Mouse (Mus musculus): ENCODE measurements around the gene Grk5. TPM values are rescaled to one million over a fixed set of nuclear protein-coding genes. Genes with fewer than 3 reads are reported as not detected.
A peak's percentile ranks its signal among the peaks of the same experiment; 100 is the strongest.
"Not testable (repeated sequence)": the region's sequence is repeated elsewhere in the genome, so short reads cannot be mapped to it uniquely, and the experiment has no call there.

Grk5 gene
- total RNA-seq (2018; cell fraction: chromatin; rRNA removed): 10 to 100 TPM in 24 of 26 experiments, 1 to 10 TPM in 2; 6.9 to 60.6 (median 18.6) TPM
- total RNA-seq (2018; cell fraction: cytosol; rRNA removed): 1 to 10 TPM; 3.2 to 5.2 (median 4.0) TPM
- total RNA-seq (2018; cell fraction: nucleus; rRNA removed): 10 to 100 TPM in 12 of 26 experiments, 1 to 10 TPM in 14; 5.0 to 21.5 (median 9.8) TPM
- polyA plus RNA-seq (2018): 3.2 to 4.0 TPM (median 3.6 TPM) in 3 replicates

- Histone ChIP-seq H3K36me3 (ENCODE audit: inconsistent target) (no peaks in the 10 kb centered on the region), H3K27ac (peak within 1 kb of the TSS; percentile 53), H3K4me3 (ENCODE audit: inconsistent target) (peak within 1 kb of the TSS; percentile 48), H3K79me2 (ENCODE audit: inconsistent target) (no peaks in the 10 kb centered on the region; the same call in 1 of the 2 replicates)
- WGBS (ENCODE audit: missing documents): 1% methylated on average over 52 of the region's 55 CpGs
Observed at GRCm38 (mm10) chr19:60889714-60890315, at the start of gene Grk5. Gene Grk5 (plus strand): TSS chr19:60889749.

- Histone ChIP-seq H3K4me3 (ENCODE audit: inconsistent target) (no peak overlapping the region), H3K79me2 (ENCODE audit: inconsistent target) (no peaks in the 10 kb centered on the region), H3K27ac (no peak overlapping the region), H3K36me3 (ENCODE audit: inconsistent target) (peaks cover 13% of the 10 kb centered on the region; the same call in 1 of the 2 replicates)
Observed at GRCm38 (mm10) chr19:60843324-60843723, 46.2 kb upstream of the Grk5 start.

GRCm38 (mm10) chr19:60845731-60846130 lies 43.8 kb upstream of the Grk5 start:
- Histone ChIP-seq H3K27ac (no peak overlapping the region), H3K79me2 (ENCODE audit: inconsistent target) (no peaks in the 10 kb centered on the region), H3K4me3 (ENCODE audit: inconsistent target) (no peak overlapping the region), H3K36me3 (ENCODE audit: inconsistent target) (no peaks in the 10 kb centered on the region)

- WGBS (ENCODE audit: missing documents): 2% methylated on average over 30 of the region's 30 CpGs
- Histone ChIP-seq H3K79me2 (ENCODE audit: inconsistent target) (no peaks in the 10 kb centered on the region), H3K27ac (peak within 1 kb of the TSS; percentile 22; the same call in 1 of the 2 replicates), H3K4me3 (ENCODE audit: inconsistent target) (peak within 1 kb of the TSS; percentile 69), H3K36me3 (ENCODE audit: inconsistent target) (peaks cover 21% of the 10 kb centered on the region; the same call in 1 of the 2 replicates)
Observed at GRCm38 (mm10) chr19:60860868-60861700, 28.5 kb upstream of the Grk5 start, which contains the start of gene Sfxn4. Gene Sfxn4 (minus strand): TSS chr19:60861479.

GRCm38 (mm10) chr19:60866169-60866568 lies 23.4 kb upstream of the Grk5 start:
- not testable (repeated sequence) for H3K27ac ChIP-seq; H3K4me3 ChIP-seq (ENCODE audit: inconsistent target); H3K79me2 ChIP-seq (ENCODE audit: inconsistent target)
- 92% methylated on average over 4 of the region's 4 CpGs for WGBS (ENCODE audit: missing documents)
- peaks cover 37% of the 10 kb centered on the region for H3K36me3 ChIP-seq (ENCODE audit: inconsistent target)

- Histone ChIP-seq H3K4me3 (ENCODE audit: inconsistent target) (no peak overlapping the region), H3K79me2 (ENCODE audit: inconsistent target) (no peaks in the 10 kb centered on the region; the same call in 1 of the 2 replicates), H3K27ac (no peak overlapping the region), H3K36me3 (ENCODE audit: inconsistent target) (peaks cover 20% of the 10 kb centered on the region)
- WGBS (ENCODE audit: missing documents): no CpG with 5 or more reads among the region's 1 CpGs
Observed at GRCm38 (mm10) chr19:60870489-60870888, 19.1 kb upstream of the Grk5 start.

GRCm38 (mm10) chr19:60871366-60871765 lies 18.2 kb upstream of the Grk5 start:
- Histone ChIP-seq H3K79me2 (ENCODE audit: inconsistent target) (no peaks in the 10 kb centered on the region; the same call in 1 of the 2 replicates), H3K27ac (no peak overlapping the region), H3K36me3 (ENCODE audit: inconsistent target) (peaks cover 16% of the 10 kb centered on the region), H3K4me3 (ENCODE audit: inconsistent target) (no peak overlapping the region)
- 87% methylated on average over 4 of the region's 5 CpGs for WGBS (ENCODE audit: missing documents)

GRCm38 (mm10) chr19:60872272-60872671 lies 17.3 kb upstream of the Grk5 start:
- Histone ChIP-seq H3K4me3 (ENCODE audit: inconsistent target) (no peak overlapping the region), H3K27ac (no peak overlapping the region)

GRCm38 (mm10) chr19:60873501-60873900 lies 16.0 kb upstream of the Grk5 start:
- 15% methylated on average over 4 of the region's 4 CpGs for WGBS (ENCODE audit: missing documents)
- peak overlapping the region; percentile 79 for H3K4me3 ChIP-seq (ENCODE audit: inconsistent target)
- peaks cover 13% of the 10 kb centered on the region for H3K36me3 ChIP-seq (ENCODE audit: inconsistent target)

More at GRCm38 (mm10) chr19:60872272-60872671, 17.3 kb upstream of the Grk5 start:
- Histone ChIP-seq H3K79me2 (ENCODE audit: inconsistent target) (no peaks in the 10 kb centered on the region; the same call in 1 of the 2 replicates), H3K36me3 (ENCODE audit: inconsistent target) (peaks cover 13% of the 10 kb centered on the region)
- 45% methylated on average over 1 of the region's 1 CpGs for WGBS (ENCODE audit: missing documents)

GRCm38 (mm10) chr19:60874064-60874694 lies 15.4 kb upstream of the Grk5 start, which contains the start of gene Prdx3:
Gene Prdx3 (minus strand): TSS chr19:60874556.
- no peaks in the 10 kb centered on the region; the same call in 1 of the 2 replicates for H3K79me2 ChIP-seq (ENCODE audit: inconsistent target)
- peak within 1 kb of the TSS; percentile 79 for H3K4me3 ChIP-seq (ENCODE audit: inconsistent target)
- H3K36me3 ChIP-seq (ENCODE audit: inconsistent target): peaks cover 8% of the 10 kb centered on the region
- WGBS (ENCODE audit: missing documents): under 1% methylated on average over 27 of the region's 28 CpGs
- H3K27ac ChIP-seq: peak within 1 kb of the TSS; percentile 49

More at GRCm38 (mm10) chr19:60873501-60873900, 16.0 kb upstream of the Grk5 start:
- Histone ChIP-seq H3K27ac (no peak overlapping the region), H3K79me2 (ENCODE audit: inconsistent target) (no peaks in the 10 kb centered on the region; the same call in 1 of the 2 replicates)

- WGBS (ENCODE audit: missing documents): 82% methylated on average over 2 of the region's 3 CpGs
- no peaks in the 10 kb centered on the region for H3K79me2 ChIP-seq (ENCODE audit: inconsistent target)
- no peak overlapping the region for H3K27ac ChIP-seq
- H3K36me3 ChIP-seq (ENCODE audit: inconsistent target): no peaks in the 10 kb centered on the region
- H3K4me3 ChIP-seq (ENCODE audit: inconsistent target): no peak overlapping the region
Observed at GRCm38 (mm10) chr19:60883129-60883528, 6.4 kb upstream of the Grk5 start.

GRCm38 (mm10) chr19:60887637-60888036 lies 1.9 kb upstream of the Grk5 start:
- H3K4me3 ChIP-seq (ENCODE audit: inconsistent target): no peak overlapping the region
- 94% methylated on average over 2 of the region's 2 CpGs for WGBS (ENCODE audit: missing documents)
- no peaks in the 10 kb centered on the region; the same call in 1 of the 2 replicates for H3K79me2 ChIP-seq (ENCODE audit: inconsistent target)
- no peaks in the 10 kb centered on the region for H3K36me3 ChIP-seq (ENCODE audit: inconsistent target)
- no peak overlapping the region for H3K27ac ChIP-seq

- Histone ChIP-seq H3K4me3 (ENCODE audit: inconsistent target) (peak overlapping the region; percentile 48; the same call in 1 of the 2 replicates), H3K27ac (peak overlapping the region; percentile 31; the same call in 1 of the 2 replicates), H3K79me2 (ENCODE audit: inconsistent target) (no peaks in the 10 kb centered on the region; the same call in 1 of the 2 replicates), H3K36me3 (ENCODE audit: inconsistent target) (no peaks in the 10 kb centered on the region)
- WGBS (ENCODE audit: missing documents): 12% methylated on average over 17 of the region's 17 CpGs
Observed at GRCm38 (mm10) chr19:60889101-60889713, 342 bp upstream of the Grk5 start.
